Mouse (Mus musculus) liver, adult 2 months (tissue): ENCODE data around the gene Zdhhc6. TPM values are rescaled to one million over a fixed set of nuclear protein-coding genes. Genes with fewer than 3 reads are reported as not detected.

ENCODE experiments used
- DNase-seq: peaks from one replicate; pipeline ENCODE4 v3.0.0-alpha.2; 2011; ENCODE audit warnings: low read depth, low spot score; ENCODE audit errors: extremely low read depth
- H3K27ac ChIP-seq: fragments of 200-500 bp; replicated peaks from 2 replicates; pipeline ENCODE4 v1.5.1; 2012; ENCODE audit warnings: low read depth, mild to moderate bottlenecking, control low read depth, inconsistent platforms, low read length; ENCODE audit not compliant: insufficient read depth
- H3K27me3 ChIP-seq: fragments of 200-500 bp; 2 replicates; pipeline ENCODE4 v1.6.1; 2012; ENCODE audit warnings: mild to moderate bottlenecking, moderate library complexity, low read length, inconsistent platforms; ENCODE audit not compliant: control insufficient read depth, insufficient read depth
- H3K36me3 ChIP-seq: fragments of 200-500 bp; 2 replicates; pipeline ENCODE4 v1.6.1; 2012; ENCODE audit warnings: low read length, inconsistent platforms; ENCODE audit not compliant: control insufficient read depth, insufficient read depth
- H3K4me1 ChIP-seq: fragments of 200-500 bp; 2 replicates; pipeline ENCODE4 v1.6.1; 2011; ENCODE audit warnings: low read length; ENCODE audit not compliant: control insufficient read depth, insufficient read depth
- H3K4me3 ChIP-seq: fragments of 200-500 bp; 2 replicates; pipeline ENCODE4 v1.5.1; 2011; ENCODE audit warnings: low read depth, mild to moderate bottlenecking, control low read depth, low read length, moderate library complexity; ENCODE audit not compliant: insufficient read depth
- H3K79me2 ChIP-seq: fragments of 200-500 bp; 2 replicates; pipeline ENCODE4 v1.6.1; 2012; ENCODE audit warnings: inconsistent platforms, mild to moderate bottlenecking, low read length, moderate library complexity; ENCODE audit not compliant: control insufficient read depth, insufficient read depth
- H3K9ac ChIP-seq: fragments of 200-500 bp; 2 replicates; pipeline ENCODE4 v1.6.1; 2012; ENCODE audit warnings: low read depth, mild to moderate bottlenecking, control low read depth, inconsistent platforms, low read length
- CTCF ChIP-seq: fragments of 200-500 bp; IDR thresholded peaks from 2 replicates; pipeline ENCODE4 v1.5.1; 2011; ENCODE audit warnings: low read depth, low read length, control low read depth
- POLR2A ChIP-seq: fragments of 200-500 bp; IDR thresholded peaks from 2 replicates; pipeline ENCODE4 v1.6.1; 2011; ENCODE audit warnings: low read length, control low read depth; ENCODE audit not compliant: insufficient read depth; ENCODE audit errors: extremely low read depth
- WGBS: fragments of 180-500 bp; shearing (Covaris S2); methylation state at CpG from one replicate; pipeline ENCODE4 v1.1.7; 2018; 5-methylcytosine and 5-hydroxymethylcytosine counted together
- polyA plus RNA-seq: library from polyadenylated mRNA; depleted of rRNA; stranded (reverse); fragments of >200 nt; gene quantifications from 2 replicates; pipeline ENCODE4 v1.2.3, GENCODE M21; 2012
- total RNA-seq: library from RNA; depleted of rRNA; stranded (reverse); fragments of >200 nt; gene quantifications from 2 replicates; pipeline ENCODE4 v1.2.3, GENCODE M21; 2014

The Zdhhc6 gene
- total and polyA plus RNA-seq, 2 experiments: 19.5 to 60.1 TPM

GRCm38 (mm10) chr19:55295075-55295474 is 20.8 kb downstream of the Zdhhc6 start:
- TF ChIP-seq CTCF (no peak), POLR2A (no peak)
- H3K36me3 ChIP-seq: peaks cover 81% of the 10 kb centered on the region
- H3K4me3 ChIP-seq: no peak overlapping the region
- no peaks in the 10 kb centered on the region for H3K27me3 ChIP-seq
- 70% methylated on average over 9 of the region's 9 CpGs for WGBS
- H3K79me2 ChIP-seq: no peaks in the 10 kb centered on the region
- H3K4me1 ChIP-seq: no peaks in the 10 kb centered on the region; the same call in 1 of the 2 replicates
- no peak for DNase-seq
- H3K27ac ChIP-seq: no peak overlapping the region
- H3K9ac ChIP-seq: no peak overlapping the region

- no peak overlapping the region for H3K4me3 ChIP-seq
- H3K79me2 ChIP-seq: no peaks in the 10 kb centered on the region
- WGBS: 53% methylated on average over 4 of the region's 4 CpGs
- H3K27ac ChIP-seq: 0 out of 2 replicates have a peak overlapping the region, but pooled peaks have one; percentile 17
- TF ChIP-seq CTCF (no peak), POLR2A (no peak)
- H3K27me3 ChIP-seq: no peaks in the 10 kb centered on the region
- no peaks in the 10 kb centered on the region; the same call in 1 of the 2 replicates for H3K4me1 ChIP-seq
- DNase-seq: no peak
- peaks cover 89% of the 10 kb centered on the region for H3K36me3 ChIP-seq
- H3K9ac ChIP-seq: no peak overlapping the region
Observed at GRCm38 (mm10) chr19:55293175-55293574, 22.7 kb downstream of the Zdhhc6 start.

DNA sequence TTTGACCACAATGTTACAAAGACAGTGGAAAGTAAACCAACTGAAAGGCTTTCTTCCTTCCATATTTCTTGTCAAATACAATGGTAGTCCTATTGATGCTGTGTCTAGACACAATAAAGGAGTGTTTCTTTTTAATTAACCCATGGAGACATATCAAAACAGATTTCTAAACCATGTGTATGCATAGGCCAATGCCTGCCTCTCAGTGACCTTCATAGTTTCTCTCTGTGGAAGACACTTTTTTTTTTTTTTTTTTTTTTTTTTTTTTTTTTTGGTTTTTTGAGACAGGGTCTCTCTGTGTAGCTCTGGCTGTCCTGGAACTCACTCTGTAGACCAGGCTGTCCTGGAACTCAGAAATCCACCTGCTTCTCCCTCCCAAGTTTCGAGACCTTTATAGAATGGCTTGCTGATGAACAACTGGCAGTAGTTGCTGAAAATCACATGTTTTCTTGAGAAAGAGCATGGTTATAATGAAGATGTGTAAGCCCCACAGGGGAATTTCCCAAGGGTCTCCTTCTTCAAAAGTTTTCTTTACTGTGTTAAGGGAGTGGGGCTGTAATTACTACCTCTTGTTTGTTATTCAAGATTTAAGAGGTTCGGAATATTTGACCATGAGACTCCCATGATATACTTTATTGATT is 23.5 kb downstream of the Zdhhc6 start:
- no peak overlapping the region for H3K9ac ChIP-seq
- peaks cover 90% of the 10 kb centered on the region for H3K36me3 ChIP-seq
- H3K27me3 ChIP-seq: no peaks in the 10 kb centered on the region
- H3K79me2 ChIP-seq: no peaks in the 10 kb centered on the region
- TF ChIP-seq POLR2A (no peak), CTCF (no peak)
- no peak for DNase-seq
- 96% methylated on average over 2 of the region's 2 CpGs for WGBS
- no peak overlapping the region for H3K27ac ChIP-seq
- no peak overlapping the region for H3K4me3 ChIP-seq
- no peaks in the 10 kb centered on the region; the same call in 1 of the 2 replicates for H3K4me1 ChIP-seq

- H3K36me3 ChIP-seq: peaks cover 88% of the 10 kb centered on the region
- WGBS: 79% methylated on average over 2 of the region's 2 CpGs
Observed at GRCm38 (mm10) chr19:55290621-55291270, 25.1 kb downstream of the Zdhhc6 start.

GRCm38 (mm10) chr19:55288974-55289373 is 26.9 kb downstream of the Zdhhc6 start:
- Histone ChIP-seq H3K27me3 (no peaks in the 10 kb centered on the region), H3K4me1 (no peaks in the 10 kb centered on the region; the same call in 1 of the 2 replicates), H3K79me2 (no peaks in the 10 kb centered on the region), H3K36me3 (peaks cover 90% of the 10 kb centered on the region), H3K9ac (no peak overlapping the region), H3K4me3 (no peak overlapping the region), H3K27ac (no peak overlapping the region)
- no peak for DNase-seq
- no peak for TF ChIP-seq CTCF
- no peak for TF ChIP-seq POLR2A

More at GRCm38 (mm10) chr19:55290621-55291270, 25.1 kb downstream of the Zdhhc6 start:
- H3K4me3 ChIP-seq: no peak overlapping the region
- H3K27ac ChIP-seq: no peak overlapping the region
- H3K27me3 ChIP-seq: no peaks in the 10 kb centered on the region
- no peaks in the 10 kb centered on the region for H3K79me2 ChIP-seq
- H3K9ac ChIP-seq: no peak overlapping the region
- no peaks in the 10 kb centered on the region; the same call in 1 of the 2 replicates for H3K4me1 ChIP-seq
- TF ChIP-seq POLR2A: no peak
- no peak for TF ChIP-seq CTCF
- no peak for DNase-seq

DNA sequence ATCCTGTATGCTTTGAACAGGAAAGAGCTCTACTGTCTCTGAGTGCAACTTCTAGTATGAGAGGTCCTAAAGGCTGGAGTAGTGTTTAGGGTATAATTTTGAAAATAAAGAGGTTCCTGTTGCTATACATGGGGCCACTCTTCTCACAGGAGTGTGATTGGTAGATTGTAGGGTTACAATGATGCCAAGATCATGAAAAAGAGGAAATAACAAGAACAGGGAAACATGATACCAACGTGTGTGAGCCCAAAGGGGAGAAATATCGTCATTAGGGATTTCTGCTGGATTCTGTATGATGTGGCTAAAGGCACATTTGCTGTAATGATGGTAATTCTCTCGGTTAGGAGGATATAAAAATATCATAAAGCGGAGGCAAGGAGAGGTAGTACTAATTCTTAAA is 29.8 kb downstream of the Zdhhc6 start:
- no peak overlapping the region for H3K27ac ChIP-seq
- no peak overlapping the region for H3K4me3 ChIP-seq
- 92% methylated on average over 4 of the region's 4 CpGs for WGBS
- TF ChIP-seq CTCF (no peak), POLR2A (no peak)
- no peaks in the 10 kb centered on the region for H3K79me2 ChIP-seq
- DNase-seq: no peak
- no peaks in the 10 kb centered on the region for H3K27me3 ChIP-seq
- H3K36me3 ChIP-seq: peaks cover 89% of the 10 kb centered on the region
- H3K4me1 ChIP-seq: no peaks in the 10 kb centered on the region
- no peak overlapping the region for H3K9ac ChIP-seq
